Mouse (Mus musculus) neural tube, embryonic 15.5 days (tissue): ENCODE results near the gene Cox6b1. TPM values are rescaled to one million over a fixed set of nuclear protein-coding genes. Genes with fewer than 3 reads are reported as not detected.

Source experiments
- ATAC-seq: fragments of 200-750 bp; cut with Nextera tagmentation; 2 replicates; pipeline ENCODE4 v1.8.0; 2017; ENCODE audit warnings: mild to moderate bottlenecking, moderate TSS enrichment, moderate library complexity; ENCODE audit not compliant: low FRiP score
- H3K27ac ChIP-seq: fragments of 300-500 bp; sonication (generic); replicated peaks from 2 replicates; pipeline ENCODE4 v1.5.1; 2015; ENCODE audit warnings: mild to moderate bottlenecking, inconsistent platforms
- H3K27me3 ChIP-seq: fragments of 300-500 bp; sonication (generic); replicated peaks from 2 replicates; pipeline ENCODE4 v1.6.1; 2015; ENCODE audit warnings: inconsistent platforms
- H3K36me3 ChIP-seq: fragments of 300-500 bp; sonication (generic); 2 replicates; pipeline ENCODE4 v1.6.1; 2015; ENCODE audit warnings: inconsistent platforms
- H3K4me1 ChIP-seq: fragments of 300-500 bp; sonication (generic); 2 replicates; pipeline ENCODE4 v1.6.1; 2015; ENCODE audit warnings: inconsistent platforms
- H3K4me2 ChIP-seq: fragments of 300-500 bp; sonication (generic); 2 replicates; pipeline ENCODE4 v1.6.1; 2015; ENCODE audit warnings: inconsistent platforms, mild to moderate bottlenecking, moderate library complexity
- H3K4me3 ChIP-seq: fragments of 300-500 bp; sonication (generic); replicated peaks from 2 replicates; pipeline ENCODE4 v1.5.1; 2015; ENCODE audit warnings: mild to moderate bottlenecking, inconsistent platforms
- H3K9ac ChIP-seq: fragments of 300-500 bp; sonication (generic); replicated peaks from 2 replicates; pipeline ENCODE4 v1.6.1; 2015; ENCODE audit warnings: mild to moderate bottlenecking, inconsistent platforms
- H3K9me3 ChIP-seq: fragments of 300-500 bp; sonication (generic); replicated peaks from 2 replicates; pipeline ENCODE4 v1.6.1; 2016; ENCODE audit warnings: inconsistent platforms
- WGBS: fragments of 180-500 bp; shearing (Covaris S2); methylation state at CpG from one replicate; pipeline ENCODE4 v1.1.7; 2015; ENCODE audit warnings: mixed read lengths; 5-methylcytosine and 5-hydroxymethylcytosine counted together
- polyA plus RNA-seq: library from polyadenylated mRNA; unstranded; fragments of >200 nt; fragmentation: Nextera tagmentation; extraction: Ambion mirVana; gene quantifications from 2 replicates; pipeline ENCODE4 v1.2.1, GENCODE M21; 2015

The Cox6b1 gene
- 1,176 and 1,358 TPM in 2 replicates for polyA plus RNA-seq

DNA sequence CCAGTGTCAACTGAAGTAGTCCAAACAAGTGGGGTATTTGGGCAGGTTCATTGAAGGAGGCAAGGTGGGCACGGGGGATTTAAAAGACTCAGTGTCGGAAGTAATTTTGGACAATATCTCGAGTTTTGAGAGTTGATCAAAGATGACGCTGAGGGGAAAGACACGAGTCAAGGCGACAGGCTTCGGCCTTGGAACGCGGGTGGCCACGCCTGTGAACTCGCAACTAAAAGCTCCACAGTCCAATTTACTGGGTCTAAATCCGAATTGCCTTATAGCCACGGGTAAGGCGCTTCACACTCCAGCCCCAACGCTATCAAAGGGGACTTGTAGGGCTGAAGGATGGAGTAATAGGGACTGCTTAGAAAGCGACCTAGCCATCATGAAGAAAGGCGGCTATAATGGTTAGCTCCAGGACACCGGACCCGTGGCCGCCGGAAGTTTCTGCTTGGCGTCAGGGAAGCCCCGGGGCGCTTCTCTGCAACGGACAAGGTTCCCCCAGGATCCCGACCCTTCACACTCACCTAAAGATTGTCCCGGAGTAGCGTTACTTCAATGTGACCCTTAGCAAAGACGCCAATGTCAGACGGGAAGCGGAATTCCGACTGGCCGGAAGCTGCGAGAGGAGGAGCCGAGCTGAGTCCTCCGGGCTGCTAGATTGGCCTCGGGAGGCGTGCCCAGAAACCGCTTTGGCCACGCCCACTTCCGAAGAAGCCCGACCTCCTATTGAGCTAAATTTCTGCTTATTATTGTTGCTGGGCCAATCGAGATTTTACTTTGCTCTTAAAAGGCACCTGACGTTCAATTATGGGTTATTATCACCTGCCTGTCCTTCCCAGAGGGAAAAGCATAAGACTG lies at the start of gene Cox6b1:
Gene Cox6b1, minus strand, starts transcription at position 622 of the 855 bp plus-strand sequence.
- H3K4me1 ChIP-seq: peaks cover 13% of the 10 kb centered on the region
- 2% methylated on average over 44 of the region's 44 CpGs for WGBS
- ATAC-seq: peak; percentile 96
- peak within 1 kb of the TSS; percentile 61 for H3K27ac ChIP-seq
- H3K4me3 ChIP-seq: peak within 1 kb of the TSS; percentile 61
- H3K4me2 ChIP-seq: peak within 1 kb of the TSS; percentile 89
- H3K9me3 ChIP-seq: no peaks in the 10 kb centered on the region
- H3K27me3 ChIP-seq: peaks cover 22% of the 10 kb centered on the region
- peaks cover 31% of the 10 kb centered on the region for H3K36me3 ChIP-seq
- H3K9ac ChIP-seq: peak within 1 kb of the TSS; percentile 67

DNA sequence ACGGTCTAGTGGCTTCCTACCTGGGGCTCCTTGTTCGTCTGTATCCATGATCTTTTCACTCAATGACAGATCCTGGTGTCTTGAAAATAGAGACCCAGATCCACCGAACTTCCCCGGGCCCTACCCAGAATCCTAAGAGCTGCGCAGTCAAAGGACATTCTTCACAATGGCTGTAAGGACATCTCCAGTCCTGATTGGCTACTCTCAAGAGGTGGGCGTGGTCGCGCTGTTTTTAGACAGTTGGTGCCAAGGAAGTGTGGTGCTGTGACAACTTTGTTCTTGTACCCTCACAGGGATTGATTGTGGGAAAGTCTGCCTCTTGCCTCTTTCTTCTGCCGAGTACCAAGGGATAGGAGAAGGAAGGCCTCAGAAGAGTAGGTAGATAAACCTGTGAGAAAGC lies 45.5 kb upstream of the Cox6b1 start, which contains the start of gene Pmis2:
Gene Pmis2, minus strand, starts transcription at position 126 of the 400 bp plus-strand sequence.
- Histone ChIP-seq H3K9ac (no peak within 1 kb of the TSS), H3K27me3 (peaks cover 7% of the 10 kb centered on the region; the same call in 1 of the 2 replicates), H3K27ac (no peak within 1 kb of the TSS), H3K9me3 (no peaks in the 10 kb centered on the region), H3K4me2 (no peak within 1 kb of the TSS), H3K4me3 (no peak within 1 kb of the TSS), H3K4me1 (no peaks in the 10 kb centered on the region), H3K36me3 (no peaks in the 10 kb centered on the region)
- WGBS: 69% methylated on average over 9 of the region's 9 CpGs
- no peak for ATAC-seq

DNA sequence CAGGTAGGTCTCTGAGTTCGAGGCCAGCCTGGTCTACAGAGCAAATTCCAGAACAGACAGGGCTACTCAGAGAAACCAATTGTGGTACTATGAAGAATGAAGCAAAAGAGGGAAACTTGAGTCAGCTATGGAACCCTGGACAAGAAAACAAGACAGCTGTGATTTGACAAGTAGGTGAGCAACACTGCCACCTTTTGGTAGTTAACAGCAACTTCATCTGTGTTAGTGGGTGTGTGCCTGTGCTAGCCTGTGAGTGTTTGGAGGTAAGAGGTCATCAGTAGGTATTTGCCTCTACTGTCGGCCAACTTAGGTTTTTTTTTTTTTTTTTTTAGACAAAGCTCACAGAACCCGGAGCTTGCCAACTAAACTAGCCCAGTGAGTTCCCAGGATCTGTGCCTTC lies 43.3 kb upstream of the Cox6b1 start:
- H3K27me3 ChIP-seq: peaks cover 7% of the 10 kb centered on the region; the same call in 1 of the 2 replicates
- H3K4me1 ChIP-seq: peaks cover 11% of the 10 kb centered on the region
- no peaks in the 10 kb centered on the region for H3K36me3 ChIP-seq
- no peak overlapping the region for H3K4me3 ChIP-seq
- H3K27ac ChIP-seq: no peak overlapping the region
- H3K4me2 ChIP-seq: no peak overlapping the region
- H3K9ac ChIP-seq: no peak overlapping the region
- no peak for ATAC-seq
- WGBS: 39% methylated on average over 3 of the region's 3 CpGs
- no peaks in the 10 kb centered on the region for H3K9me3 ChIP-seq

DNA sequence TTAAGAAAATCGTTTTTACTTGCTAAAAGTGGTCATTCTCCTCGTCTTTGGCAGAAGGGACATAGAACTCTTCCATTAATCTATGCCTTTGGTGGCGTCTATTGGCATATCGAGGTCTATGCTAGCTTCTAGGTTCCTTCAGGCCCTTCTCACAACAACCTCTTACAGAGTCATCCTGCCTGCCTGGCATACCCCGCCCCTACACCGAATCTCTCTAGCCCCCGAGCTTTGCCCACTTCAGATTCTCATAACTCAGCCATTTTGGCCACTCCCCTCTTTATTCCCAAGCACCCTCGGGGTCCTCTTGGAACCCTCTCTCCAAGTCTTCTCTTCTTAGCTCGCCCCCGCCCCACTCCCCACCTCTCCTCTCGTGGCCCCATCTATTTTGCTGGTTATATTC lies 39.4 kb upstream of the Cox6b1 start:
- ATAC-seq: peak; percentile 79
- H3K9me3 ChIP-seq: no peaks in the 10 kb centered on the region
- 2% methylated on average over 11 of the region's 11 CpGs for WGBS

DNA sequence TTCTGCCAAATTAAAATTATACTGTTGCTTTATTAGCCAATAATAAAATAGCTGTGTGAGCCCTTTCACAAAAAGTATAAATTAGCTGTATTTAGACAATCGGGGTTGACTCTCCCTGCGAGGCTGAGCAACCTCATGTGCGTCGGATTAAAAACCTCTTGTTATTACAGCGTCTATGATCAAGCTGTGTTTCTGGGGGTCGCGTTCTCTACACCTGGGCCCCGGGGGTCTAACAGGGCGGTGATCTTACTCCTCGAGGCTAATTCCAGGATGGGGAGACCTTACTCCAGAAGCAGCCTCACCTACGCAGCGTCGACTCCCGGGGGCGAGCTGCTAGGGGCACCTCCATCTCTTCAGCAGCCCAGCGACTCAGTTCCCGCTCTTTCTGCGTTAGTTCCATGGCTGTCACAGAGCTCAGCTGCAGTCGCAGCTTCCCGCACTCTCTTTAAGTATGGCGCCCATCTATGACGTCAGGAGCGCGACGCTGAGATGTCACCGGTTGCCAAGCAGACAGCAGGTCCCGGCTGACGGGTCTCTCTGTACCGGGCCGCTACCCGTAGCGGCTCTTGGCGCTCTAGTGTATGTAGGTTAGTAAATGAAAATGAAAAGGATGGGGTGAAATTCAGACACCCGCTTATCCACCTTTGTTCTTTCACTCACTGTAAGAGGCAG lies 38.7 kb upstream of the Cox6b1 start, which contains the start of gene Haus5:
Gene Haus5, minus strand, starts transcription at position 466 of the 672 bp plus-strand sequence.
- ATAC-seq: peak; percentile 97
- Histone ChIP-seq H3K9me3 (no peaks in the 10 kb centered on the region), H3K4me2 (peak within 1 kb of the TSS; percentile 97), H3K4me1 (peaks cover 14% of the 10 kb centered on the region), H3K9ac (peak within 1 kb of the TSS; percentile 62), H3K4me3 (peak within 1 kb of the TSS; percentile 62), H3K27me3 (peaks cover 7% of the 10 kb centered on the region; the same call in 1 of the 2 replicates), H3K36me3 (peaks cover 20% of the 10 kb centered on the region), H3K27ac (peak within 1 kb of the TSS; percentile 86)
- WGBS: under 1% methylated on average over 34 of the region's 34 CpGs

More for the DNA sequence above, 39.4 kb upstream of the Cox6b1 start:
- Histone ChIP-seq H3K4me1 (peaks cover 14% of the 10 kb centered on the region), H3K9ac (peak overlapping the region; percentile 62), H3K36me3 (peaks cover 13% of the 10 kb centered on the region; the same call in 1 of the 2 replicates), H3K4me3 (peak overlapping the region; percentile 62), H3K27me3 (peaks cover 7% of the 10 kb centered on the region; the same call in 1 of the 2 replicates), H3K27ac (peak overlapping the region; percentile 86), H3K4me2 (peak overlapping the region; percentile 97)

DNA sequence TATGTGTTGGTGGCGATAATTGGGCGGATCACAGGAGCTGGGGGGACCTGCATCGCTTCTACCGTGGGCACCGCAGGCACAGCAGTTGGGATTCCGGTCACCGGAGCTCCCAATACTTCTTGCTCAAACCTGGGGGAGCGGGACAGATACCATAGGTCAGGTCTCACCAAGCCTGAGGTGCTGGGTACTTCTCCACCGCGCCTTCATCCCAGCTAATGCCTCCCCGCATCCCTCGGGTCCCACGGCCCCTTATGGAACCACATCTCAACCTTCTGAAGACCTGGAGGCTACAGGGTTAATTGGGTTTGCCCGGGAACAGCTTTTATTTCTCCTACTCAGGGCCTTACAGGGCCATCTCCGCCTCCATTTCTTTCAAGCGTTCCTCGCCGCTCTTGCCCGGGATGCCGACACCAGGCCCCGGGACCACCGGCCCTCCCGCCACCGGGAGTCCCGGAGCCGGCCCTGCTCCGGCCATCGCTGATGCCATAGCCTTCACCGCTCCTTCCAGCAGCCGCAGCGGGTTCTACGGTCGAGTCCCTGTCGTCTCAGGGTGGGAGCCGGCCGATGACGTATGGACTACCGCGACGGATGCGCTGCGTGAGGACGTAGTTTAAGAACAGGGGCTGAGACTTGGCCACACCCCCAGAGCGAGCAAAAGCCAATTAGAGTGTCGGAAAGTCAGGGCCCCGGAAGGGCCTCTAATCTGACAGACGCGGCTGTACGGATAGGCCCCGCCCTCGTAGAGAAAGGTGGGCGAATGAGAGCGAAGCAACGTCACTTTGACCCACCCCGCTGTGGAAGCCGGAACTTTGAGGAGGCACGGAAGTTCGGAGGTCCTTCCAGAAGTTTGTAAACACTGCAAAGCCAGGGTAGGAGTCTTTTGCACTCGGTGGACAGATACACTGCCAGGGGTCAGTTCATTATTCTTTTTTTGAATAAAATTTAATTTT lies 23.9 kb upstream of the Cox6b1 start, which contains the start of gene Rbm42:
Gene Rbm42, minus strand, starts transcription at position 727 of the 950 bp plus-strand sequence.
- peak; percentile 100 for ATAC-seq
- Histone ChIP-seq H3K36me3 (peaks cover 44% of the 10 kb centered on the region), H3K27ac (peak within 1 kb of the TSS; percentile 83), H3K4me1 (peaks cover 19% of the 10 kb centered on the region), H3K27me3 (no peaks in the 10 kb centered on the region), H3K9me3 (no peaks in the 10 kb centered on the region), H3K4me3 (peak within 1 kb of the TSS; percentile 99), H3K9ac (peak within 1 kb of the TSS; percentile 100), H3K4me2 (peak within 1 kb of the TSS; percentile 96)
- 2% methylated on average over 59 of the region's 59 CpGs for WGBS

DNA sequence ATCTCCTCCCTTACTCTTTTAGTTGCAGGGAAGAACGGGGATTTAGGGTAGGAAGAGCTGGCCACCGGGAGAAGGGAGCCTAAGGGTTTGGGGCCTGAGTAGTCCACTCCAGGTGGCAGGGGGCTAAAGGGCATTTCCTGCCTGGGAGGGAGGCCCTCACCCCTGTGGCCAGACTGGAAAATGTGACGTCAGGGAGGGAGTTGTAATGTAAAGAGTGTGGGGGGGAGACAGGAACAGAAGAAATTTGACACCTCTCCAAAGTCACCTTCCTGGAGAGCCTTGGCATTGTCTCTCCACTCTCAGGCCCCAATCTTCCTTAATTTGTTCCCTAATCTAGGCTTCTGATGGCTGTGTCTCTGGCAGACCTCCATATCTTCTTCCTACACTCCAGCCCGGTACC lies 13.1 kb upstream of the Cox6b1 start:
- no peak for ATAC-seq
- Histone ChIP-seq H3K27me3 (peaks cover 32% of the 10 kb centered on the region), H3K4me2 (no peak overlapping the region), H3K36me3 (peaks cover 44% of the 10 kb centered on the region), H3K4me1 (peaks cover 4% of the 10 kb centered on the region), H3K27ac (no peak overlapping the region), H3K4me3 (no peak overlapping the region), H3K9me3 (no peaks in the 10 kb centered on the region), H3K9ac (no peak overlapping the region)
- 25% methylated on average over 4 of the region's 4 CpGs for WGBS

DNA sequence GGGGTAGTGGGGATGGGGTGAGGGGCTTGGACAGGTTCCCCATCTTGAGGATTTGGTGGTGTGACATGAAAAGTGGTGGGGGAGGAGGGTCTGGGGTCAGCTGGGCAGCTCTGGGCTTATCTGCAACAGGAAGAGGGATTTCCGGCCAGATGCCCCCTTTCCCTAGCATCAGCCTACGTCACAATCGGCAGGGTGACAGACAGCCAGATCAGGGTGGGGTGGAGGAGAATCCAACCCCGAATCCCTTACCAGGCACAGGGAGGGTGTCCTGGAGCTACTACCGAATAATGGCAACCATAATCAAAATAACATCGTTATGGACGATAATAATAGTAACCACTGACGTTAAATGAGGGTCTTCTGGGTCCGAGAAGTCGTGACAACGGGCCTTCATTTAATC lies 10.4 kb upstream of the Cox6b1 start:
- H3K4me1 ChIP-seq: peaks cover 4% of the 10 kb centered on the region
- no peak overlapping the region for H3K4me3 ChIP-seq
- no peak for ATAC-seq
- no peak overlapping the region for H3K4me2 ChIP-seq
- H3K9ac ChIP-seq: no peak overlapping the region
- peaks cover 57% of the 10 kb centered on the region for H3K27me3 ChIP-seq
- H3K27ac ChIP-seq: no peak overlapping the region
- H3K36me3 ChIP-seq: peaks cover 18% of the 10 kb centered on the region
- H3K9me3 ChIP-seq: no peaks in the 10 kb centered on the region
- WGBS: 33% methylated on average over 11 of the region's 11 CpGs

DNA sequence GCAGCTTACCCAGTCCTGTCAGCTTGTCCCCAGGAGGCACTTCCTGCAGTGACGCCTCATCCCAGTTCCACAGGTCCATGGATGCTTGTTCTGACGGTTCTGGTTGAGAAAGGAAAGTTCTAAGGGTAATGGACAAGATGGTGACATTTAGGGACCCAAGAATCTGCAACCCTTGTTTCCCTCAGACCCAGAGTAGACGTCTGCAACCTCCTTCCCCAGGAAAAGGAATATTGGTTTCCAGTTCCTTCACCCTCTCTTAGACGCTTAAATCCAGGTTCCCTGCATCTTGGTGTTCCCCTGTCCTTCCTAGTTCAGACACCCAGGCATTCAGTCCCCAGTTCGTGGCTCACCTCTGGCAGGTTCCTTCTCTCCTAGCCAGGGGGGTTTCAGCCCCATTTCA lies 9.8 kb upstream of the Cox6b1 start, which contains the start of gene Etv2:
Gene Etv2, minus strand, starts transcription at position 101 of the 400 bp plus-strand sequence.
- H3K4me2 ChIP-seq: peak within 1 kb of the TSS; percentile 36
- H3K9ac ChIP-seq: no peak within 1 kb of the TSS

DNA sequence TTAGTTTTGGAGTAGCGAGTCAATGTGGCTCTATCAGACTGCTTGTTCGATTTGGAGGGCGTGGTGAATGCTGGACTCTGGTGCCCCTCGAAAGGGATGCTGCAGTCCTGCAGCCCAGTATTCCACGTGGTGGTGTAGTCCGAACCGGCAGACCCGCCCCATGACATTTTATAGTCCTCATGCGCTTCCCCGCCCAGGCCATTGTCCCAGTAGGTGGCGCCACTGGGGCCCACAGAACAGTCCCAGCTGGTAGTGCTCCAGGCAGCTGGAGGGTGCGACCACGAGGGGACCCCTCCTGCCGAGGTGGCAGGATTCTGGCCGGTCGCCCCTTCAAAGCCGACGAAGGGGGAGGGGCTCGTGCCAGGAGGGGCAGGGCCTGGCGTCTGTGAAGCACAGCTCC lies 8.7 kb upstream of the Cox6b1 start:
- H3K4me2 ChIP-seq: peak overlapping the region; percentile 36
- no peaks in the 10 kb centered on the region for H3K9me3 ChIP-seq
- 0 out of 2 replicates have a peak, but pooled peaks cover under 1% of the 10 kb centered on the region for H3K36me3 ChIP-seq
- under 1% methylated on average over 20 of the region's 20 CpGs for WGBS
- no peak overlapping the region for H3K9ac ChIP-seq
- peak overlapping the region; percentile 20 for H3K4me3 ChIP-seq
- H3K27ac ChIP-seq: no peak overlapping the region
- H3K27me3 ChIP-seq: peaks cover 71% of the 10 kb centered on the region
- H3K4me1 ChIP-seq: peaks cover 4% of the 10 kb centered on the region
- peak; percentile 31; the same call in 1 of the 2 replicates for ATAC-seq

More for the DNA sequence above, 9.8 kb upstream of the Cox6b1 start, which contains the start of gene Etv2:
- WGBS: 7% methylated on average over 5 of the region's 5 CpGs
- H3K27ac ChIP-seq: no peak within 1 kb of the TSS
- peaks cover 61% of the 10 kb centered on the region for H3K27me3 ChIP-seq
- ATAC-seq: no peak
- peaks cover 4% of the 10 kb centered on the region for H3K4me1 ChIP-seq
- no peaks in the 10 kb centered on the region for H3K9me3 ChIP-seq
- peak within 1 kb of the TSS; percentile 20 for H3K4me3 ChIP-seq
- H3K36me3 ChIP-seq: peaks cover 12% of the 10 kb centered on the region
